Mouse (Mus musculus) megakaryocyte-erythroid progenitor cell, adult 5-6 weeks (primary cell): Measurements from ENCODE around the gene Trim3. TPM values are rescaled to one million over a fixed set of nuclear protein-coding genes. Genes with fewer than 3 reads are reported as not detected.

Source experiments
- ATAC-seq: replicated peaks from 2 replicates; pipeline ENCODE4 v1.8.0; 2016; ENCODE audit warnings: mild to moderate bottlenecking, inconsistent platforms; ENCODE audit not compliant: severe bottlenecking, poor library complexity, low FRiP score, low TSS enrichment
- total RNA-seq, 2 experiments: library from RNA; stranded (forward) in 1 of 2; stranded (reverse) in 1 of 2; fragments of 200-1000, 215-1000 nt in 1 of 2; fragments of >200 nt in 1 of 2; fragmentation: Nextera tagmentation in 1 of 2; gene quantifications; 2 replicates each; pipeline ENCODE4 v1.2.3; 2014 to 2017

The Trim3 gene
- total RNA-seq, 2 experiments from 2014 or later: 3.5 to 12.0 TPM

DNA sequence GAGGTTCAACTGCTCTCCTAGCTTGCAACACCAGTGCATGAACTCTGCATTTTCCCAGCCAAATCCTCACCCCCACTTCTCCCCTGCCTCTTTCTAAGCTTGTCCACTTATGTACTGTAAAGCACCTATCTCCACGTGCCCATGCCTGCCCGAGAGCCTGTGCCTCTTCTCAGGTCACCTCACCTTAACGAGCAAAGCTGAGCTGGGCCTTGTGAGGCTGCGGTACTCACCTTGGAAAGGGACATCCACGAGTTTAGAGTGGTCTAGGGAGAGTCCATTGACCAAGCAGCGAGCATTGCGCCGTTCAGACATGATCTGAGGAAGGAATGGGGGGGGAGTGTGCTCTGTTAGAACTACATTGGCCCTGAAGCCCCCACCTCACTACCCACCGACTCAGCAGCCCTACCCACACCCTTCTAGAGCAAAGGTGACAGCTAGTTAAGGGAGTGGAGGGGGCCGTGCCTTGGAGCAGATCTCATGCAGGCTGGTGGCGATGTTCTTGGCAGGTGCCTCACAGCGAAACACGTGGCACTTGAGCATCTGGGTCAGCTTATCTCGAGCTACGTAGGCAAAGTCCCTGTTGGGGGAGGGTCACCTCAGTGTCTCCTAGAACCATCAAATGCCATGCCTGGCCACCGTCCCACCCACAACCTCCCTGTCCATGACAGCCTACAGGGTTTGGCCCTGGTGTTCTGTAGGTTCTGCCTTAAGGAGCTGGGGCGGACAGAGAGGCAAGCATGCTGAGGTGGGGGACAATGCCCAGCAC is 68.1 kb downstream of the Trim3 start:
- no peak for ATAC-seq

DNA sequence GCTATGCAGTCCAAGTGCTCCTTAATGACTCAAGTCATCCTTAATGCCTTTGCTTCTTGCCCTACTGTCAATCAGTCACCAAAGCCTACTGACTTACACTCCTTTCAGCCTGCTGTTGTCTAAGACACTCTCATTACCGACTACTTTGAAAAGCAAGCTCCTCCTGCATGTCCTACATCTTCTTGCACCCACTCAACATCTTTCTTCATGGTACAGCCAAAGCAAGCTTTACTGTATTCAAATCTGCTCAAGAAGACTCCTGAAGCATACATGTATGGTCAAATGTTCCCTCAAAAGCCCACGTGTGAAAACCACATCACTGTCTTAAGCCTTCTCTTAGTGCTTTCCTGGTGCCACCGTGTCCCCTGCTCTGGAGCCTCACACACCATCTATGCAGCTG is 70.0 kb downstream of the Trim3 start:
- ATAC-seq: no peak

DNA sequence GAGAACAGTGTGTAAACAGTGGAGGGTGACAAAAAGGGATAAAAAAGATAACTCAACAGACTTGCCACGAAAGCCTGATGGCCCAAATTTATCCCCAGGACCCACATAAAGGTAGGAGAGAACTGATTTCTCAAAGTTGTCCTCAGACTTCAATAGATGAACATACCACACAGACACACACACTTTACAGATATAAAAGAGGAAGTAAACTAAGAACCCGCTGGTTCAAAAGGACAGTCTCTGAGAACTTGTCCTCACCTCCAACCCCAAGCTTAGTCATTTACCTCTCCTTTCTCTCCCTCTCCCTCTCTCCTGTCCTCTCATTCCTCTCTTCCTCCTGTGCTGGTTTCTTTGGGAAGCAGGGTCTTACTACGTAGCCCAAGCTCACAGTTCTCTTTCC is 71.1 kb downstream of the Trim3 start:
- no peak for ATAC-seq

DNA sequence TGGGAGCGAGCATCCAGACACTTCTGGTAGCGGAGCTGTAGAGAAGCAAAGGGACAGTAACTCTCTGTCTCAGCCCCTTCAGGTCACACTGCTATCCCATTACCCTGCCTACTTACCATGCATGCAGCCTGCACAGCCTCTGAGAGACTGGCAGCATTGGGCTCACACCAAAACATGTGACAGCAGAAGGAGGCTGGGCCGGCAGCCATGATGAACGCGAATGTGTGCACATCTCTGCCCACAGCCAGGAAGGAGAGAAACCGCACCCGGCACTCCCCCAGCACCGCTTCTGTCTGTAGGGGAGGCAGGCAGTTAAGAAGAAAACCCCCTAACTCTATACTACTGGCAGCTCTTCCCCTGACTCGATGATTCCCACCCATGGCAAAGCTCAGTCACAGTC is 74.4 kb downstream of the Trim3 start:
- no peak for ATAC-seq

DNA sequence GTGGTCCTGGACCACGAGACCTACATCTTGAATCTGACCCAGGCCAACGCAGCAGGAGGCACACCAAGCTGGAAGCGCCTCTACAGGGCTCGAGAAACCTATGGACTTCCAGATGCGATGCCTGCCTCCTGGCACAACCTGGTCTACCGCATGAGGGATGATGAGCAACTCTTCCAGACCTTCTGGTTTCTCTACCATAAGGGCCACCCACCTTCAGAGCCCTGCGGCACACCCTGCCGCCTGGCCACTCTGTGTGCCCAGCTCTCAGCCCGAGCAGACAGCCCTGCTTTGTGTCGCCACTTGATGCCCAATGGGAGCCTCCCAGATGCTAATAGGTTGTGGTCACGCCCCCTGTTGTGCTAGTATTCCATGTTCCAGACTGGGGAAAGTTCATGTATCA is 75.7 kb downstream of the Trim3 start:
- no peak for ATAC-seq

DNA sequence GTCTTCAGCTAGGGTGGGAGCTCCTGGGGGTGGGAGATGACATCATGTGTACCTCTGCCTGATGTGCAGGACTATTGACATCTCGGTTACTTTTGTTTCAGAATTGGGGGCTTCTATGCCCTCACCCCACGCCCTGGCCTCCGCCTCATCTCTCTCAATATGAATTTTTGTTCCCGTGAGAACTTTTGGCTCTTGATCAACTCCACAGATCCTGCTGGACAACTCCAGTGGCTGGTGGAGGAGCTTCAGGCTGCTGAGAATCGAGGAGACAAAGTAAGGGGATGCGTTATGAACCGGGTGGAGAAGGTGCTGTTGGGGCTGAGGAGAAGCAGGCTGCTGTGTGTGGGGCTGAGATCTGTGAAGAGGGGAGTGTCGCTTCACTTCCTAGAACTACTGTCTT is 77.0 kb downstream of the Trim3 start:
- ATAC-seq: no peak

DNA sequence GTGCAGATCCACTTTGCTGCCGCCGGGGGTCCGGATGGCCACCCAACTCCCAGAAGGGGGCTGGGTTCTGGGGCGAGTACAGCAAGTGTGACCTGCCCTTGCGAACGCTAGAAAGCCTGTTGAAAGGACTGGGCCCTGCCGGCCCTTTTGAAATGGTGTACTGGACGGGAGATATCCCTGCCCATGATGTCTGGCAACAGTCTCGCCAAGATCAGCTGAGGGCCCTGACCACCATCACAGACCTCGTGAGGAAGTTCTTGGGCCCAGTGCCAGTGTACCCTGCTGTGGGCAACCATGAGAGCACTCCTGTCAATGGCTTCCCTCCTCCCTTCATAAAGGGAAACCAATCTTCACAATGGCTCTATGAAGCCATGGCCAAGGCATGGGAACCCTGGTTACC is 77.8 kb downstream of the Trim3 start:
- no peak for ATAC-seq

Other genes starting within 250 kb of the Trim3 start
- 24.6 and 31.9 TPM in 2 replicates for gene Fam160a2, start 233.5 kb downstream of the Trim3 start, total RNA-seq (2014; fragmentation: Nextera tagmentation)
- 9.8 and 15.1 TPM in 2 replicates for gene Fam160a2, start 233.5 kb downstream of the Trim3 start, total RNA-seq (2017)
- gene Cnga4, start 229.0 kb downstream of the Trim3 start, total RNA-seq (2014; fragmentation: Nextera tagmentation): not detected in 2 replicates
- not detected in 2 replicates for gene Cnga4, start 229.0 kb downstream of the Trim3 start, total RNA-seq (2017)
- gene Cckbr, start 207.8 kb downstream of the Trim3 start, total RNA-seq (2014; fragmentation: Nextera tagmentation): not detected in 2 replicates
- gene Cckbr, start 207.8 kb downstream of the Trim3 start, total RNA-seq (2017): not detected in 2 replicates
- gene Cavin3, start 151.3 kb downstream of the Trim3 start, total RNA-seq (2014; fragmentation: Nextera tagmentation): not detected in 2 replicates
- gene Cavin3, start 151.3 kb downstream of the Trim3 start, total RNA-seq (2017): 0.61 and 0.75 TPM in 2 replicates
- 17.5 and 17.6 TPM in 2 replicates for gene Smpd1, start 79.2 kb downstream of the Trim3 start, total RNA-seq (2014; fragmentation: Nextera tagmentation)
- gene Smpd1, start 79.2 kb downstream of the Trim3 start, total RNA-seq (2017): 17.1 and 20.1 TPM in 2 replicates
- gene Apbb1, start 51.9 kb downstream of the Trim3 start, total RNA-seq (2014; fragmentation: Nextera tagmentation): not detected in 2 replicates
- gene Apbb1, start 51.9 kb downstream of the Trim3 start, total RNA-seq (2017): 0.56 TPM in 1 of 2 replicates, not detected in the other
- not detected in 2 replicates for gene Hpx, start 33.4 kb downstream of the Trim3 start, total RNA-seq (2014; fragmentation: Nextera tagmentation)
- not detected in 2 replicates for gene Hpx, start 33.4 kb downstream of the Trim3 start, total RNA-seq (2017)
- gene Timm10b, start 6.5 kb upstream of the Trim3 start, total RNA-seq (2014; fragmentation: Nextera tagmentation): 61.3 and 68.5 TPM in 2 replicates
- 56.7 and 98.8 TPM in 2 replicates for gene Timm10b, start 6.5 kb upstream of the Trim3 start, total RNA-seq (2017)
- 32.1 and 35.3 TPM in 2 replicates for gene Arfip2, start 6.8 kb upstream of the Trim3 start, total RNA-seq (2014; fragmentation: Nextera tagmentation)
- gene Arfip2, start 6.8 kb upstream of the Trim3 start, total RNA-seq (2017): 58.9 and 67.3 TPM in 2 replicates
- gene Gm45799, start 7.0 kb upstream of the Trim3 start, total RNA-seq (2014; fragmentation: Nextera tagmentation): 0.15 and 6.2 TPM in 2 replicates
- gene Gm45799, start 7.0 kb upstream of the Trim3 start, total RNA-seq (2017): 5.2 TPM in 1 of 2 replicates, not detected in the other
- 0.47 and 0.90 TPM in 2 replicates for gene Dnhd1, start 17.3 kb upstream of the Trim3 start, total RNA-seq (2014; fragmentation: Nextera tagmentation)
- gene Dnhd1, start 17.3 kb upstream of the Trim3 start, total RNA-seq (2017): 0.19 and 0.76 TPM in 2 replicates
- gene Ilk, start 103.0 kb upstream of the Trim3 start, total RNA-seq (2014; fragmentation: Nextera tagmentation): 134 and 140 TPM in 2 replicates
- 117 and 130 TPM in 2 replicates for gene Ilk, start 103.0 kb upstream of the Trim3 start, total RNA-seq (2017)
- gene Rrp8, start 103.8 kb upstream of the Trim3 start, total RNA-seq (2014; fragmentation: Nextera tagmentation): 46.4 and 52.3 TPM in 2 replicates
- 42.7 and 85.2 TPM in 2 replicates for gene Rrp8, start 103.8 kb upstream of the Trim3 start, total RNA-seq (2017)
- 333 and 378 TPM in 2 replicates for gene Taf10, start 110.8 kb upstream of the Trim3 start, total RNA-seq (2014; fragmentation: Nextera tagmentation)
- gene Taf10, start 110.8 kb upstream of the Trim3 start, total RNA-seq (2017): 181 and 219 TPM in 2 replicates
- 80.7 and 98.6 TPM in 2 replicates for gene Tpp1, start 118.7 kb upstream of the Trim3 start, total RNA-seq (2014; fragmentation: Nextera tagmentation)
- 26.8 and 37.9 TPM in 2 replicates for gene Tpp1, start 118.7 kb upstream of the Trim3 start, total RNA-seq (2017)
- gene Dchs1, start 154.1 kb upstream of the Trim3 start, total RNA-seq (2014; fragmentation: Nextera tagmentation): not detected in 2 replicates
- gene Dchs1, start 154.1 kb upstream of the Trim3 start, total RNA-seq (2017): not detected in 2 replicates
- 144 and 184 TPM in 2 replicates for gene Mrpl17, start 177.5 kb upstream of the Trim3 start, total RNA-seq (2014; fragmentation: Nextera tagmentation)
- gene Mrpl17, start 177.5 kb upstream of the Trim3 start, total RNA-seq (2017): 31.6 and 60.6 TPM in 2 replicates